Mouse (Mus musculus): ENCODE measurements around the gene Gm42688.

Gene Gm42688

DNA sequence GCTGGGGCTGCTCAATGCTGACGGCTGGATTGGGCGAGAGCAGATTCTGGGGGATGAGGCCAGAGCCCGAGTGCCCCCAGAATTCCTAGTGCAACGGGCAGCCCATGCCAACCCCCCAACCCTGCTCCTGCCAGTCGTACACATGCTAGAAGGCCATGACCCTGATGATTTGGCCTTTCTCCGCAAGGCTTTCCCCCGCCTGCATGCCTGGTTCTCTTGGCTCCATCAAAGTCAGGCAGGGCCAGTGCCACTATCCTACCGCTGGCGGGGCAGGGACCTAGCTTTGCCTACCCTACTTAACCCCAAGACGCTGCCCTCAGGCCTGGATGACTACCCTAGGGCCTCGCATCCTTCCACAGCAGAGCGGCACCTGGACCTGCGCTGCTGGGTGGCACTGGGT, 16.2 kb downstream of the Gm42688 start:
- no peak for DNase-seq (ENCODE audit: low read depth, low spot score)

DNA sequence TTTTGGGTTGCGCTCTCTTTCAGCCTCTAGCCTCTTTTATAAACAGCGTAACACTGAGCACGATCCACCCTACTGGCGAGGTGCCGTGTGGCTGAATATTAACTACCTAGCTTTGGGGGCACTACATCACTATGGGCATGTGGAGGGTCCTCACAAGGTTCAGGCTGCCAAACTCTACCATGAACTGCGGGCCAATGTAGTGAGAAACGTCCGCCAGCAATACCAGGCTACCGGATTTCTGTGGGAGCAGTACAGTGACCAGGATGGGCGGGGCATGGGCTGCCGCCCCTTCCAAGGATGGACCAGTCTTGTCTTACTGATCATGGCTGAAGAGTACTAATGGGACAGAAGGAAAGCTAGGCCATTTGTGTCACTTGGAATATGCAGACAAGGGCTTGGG, 17.0 kb downstream of the Gm42688 start:
- DNase-seq (ENCODE audit: low read depth, low spot score), result no peak

DNA sequence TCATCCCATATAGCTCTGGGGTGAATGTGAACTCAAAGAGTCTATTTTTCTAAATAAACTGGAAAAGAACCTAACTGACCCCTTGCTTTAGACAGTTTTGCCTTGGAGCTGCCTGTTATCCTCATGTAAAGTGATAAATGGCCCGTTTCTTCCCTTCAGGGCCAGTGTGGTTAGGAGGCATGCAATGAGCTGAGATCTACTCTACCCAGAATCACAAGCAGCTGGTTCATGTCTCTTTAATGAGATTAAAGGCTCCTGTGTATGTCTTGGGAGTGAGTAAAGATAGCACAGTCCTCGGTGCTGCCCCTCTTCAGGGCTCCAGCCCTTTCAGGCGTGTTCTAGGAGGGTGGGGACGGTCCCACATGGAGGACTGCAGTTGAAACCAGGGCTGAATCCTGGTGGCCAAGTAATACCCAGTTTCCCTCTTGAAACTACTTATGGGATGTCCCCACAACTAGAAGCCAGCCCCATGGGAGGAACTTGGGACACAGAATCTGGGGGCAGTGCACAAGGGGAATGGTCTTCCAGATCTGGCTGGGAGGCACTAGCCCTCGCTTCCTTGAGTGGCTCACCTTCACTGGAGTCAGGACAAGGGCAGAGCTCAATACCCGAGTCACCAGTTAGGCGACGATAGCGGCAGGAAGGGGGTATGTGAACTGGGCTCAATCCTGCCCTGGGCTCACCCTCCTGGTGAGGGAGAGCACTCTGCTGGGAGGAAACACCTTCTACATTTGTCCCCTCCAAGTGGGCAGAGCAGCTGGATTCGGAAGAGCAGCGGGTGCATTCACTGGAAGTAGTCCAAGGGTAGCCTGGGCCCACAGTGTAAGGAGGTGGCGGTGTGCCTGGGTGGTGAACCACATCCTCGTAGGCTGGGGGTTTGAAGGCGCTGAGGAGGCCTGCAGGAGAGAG, 17.7 kb downstream of the Gm42688 start:
- no peak for DNase-seq (ENCODE audit: low read depth, low spot score)

GRCm38 (mm10) chr6:83119734-83120051, 18.3 kb downstream of the Gm42688 start:
- DNase-seq (ENCODE audit: low read depth, low spot score), result no peak

GRCm38 (mm10) chr6:83120930-83121862, 19.8 kb downstream of the Gm42688 start, which contains the start of gene Wbp1:
Gene Wbp1 (minus strand): TSS chr6:83121559.
- peak; percentile 100 for DNase-seq (ENCODE audit: low read depth, low spot score)

GRCm38 (mm10) chr6:83121863-83122710, 20.7 kb downstream of the Gm42688 start:
- DNase-seq (ENCODE audit: low read depth, low spot score), result no peak

DNA sequence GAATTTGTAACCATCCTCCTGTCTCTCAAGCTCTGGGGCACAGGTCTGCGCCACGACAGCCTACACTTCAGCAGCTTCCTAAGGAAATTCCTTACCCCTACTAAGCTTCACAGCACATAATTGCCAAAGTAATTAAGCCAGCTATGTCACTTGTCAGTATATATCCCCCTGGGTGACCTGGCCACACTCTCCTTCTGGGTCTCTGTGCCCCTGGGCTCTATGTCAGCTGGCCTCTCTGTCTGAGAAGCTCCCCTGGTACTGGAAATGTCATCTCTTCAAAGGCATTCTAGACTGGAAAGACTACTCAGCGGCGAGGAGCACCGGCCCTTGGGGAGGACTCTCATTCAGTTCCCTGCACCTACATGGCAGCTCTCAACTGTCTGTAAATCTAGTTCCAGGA, 21.5 kb downstream of the Gm42688 start:
- DNase-seq (ENCODE audit: low read depth, low spot score), result no peak

DNA sequence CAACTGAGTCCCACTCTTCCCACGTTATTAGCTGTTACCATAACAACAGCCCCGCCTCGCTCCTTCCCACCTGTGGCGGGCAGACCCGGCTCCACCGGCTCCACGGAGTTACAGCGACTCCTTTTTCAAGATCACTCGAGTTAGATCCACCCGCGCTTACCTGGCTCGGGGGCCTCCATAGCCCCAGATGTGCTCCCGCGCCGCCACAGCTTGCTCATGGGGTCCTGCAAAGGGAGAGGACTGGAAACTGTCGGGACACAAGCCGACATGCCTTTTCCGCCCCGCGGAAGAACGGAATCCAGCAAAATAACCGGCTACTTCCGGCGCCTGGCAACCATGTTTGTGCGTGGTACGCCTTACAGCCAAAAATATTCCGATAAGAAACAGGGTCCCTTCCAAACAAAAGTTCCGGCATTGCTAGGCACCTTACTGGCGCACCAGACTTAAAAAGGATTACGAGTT, 23.5 kb downstream of the Gm42688 start:
- DNase-seq (ENCODE audit: low read depth, low spot score), result peak; percentile 97

GRCm38 (mm10) chr6:83125331-83125730, 23.9 kb downstream of the Gm42688 start, which contains the start of gene Ino80b:
Gene Ino80b (minus strand): TSS chr6:83125431.
- no peak for DNase-seq (ENCODE audit: low read depth, low spot score)

DNA sequence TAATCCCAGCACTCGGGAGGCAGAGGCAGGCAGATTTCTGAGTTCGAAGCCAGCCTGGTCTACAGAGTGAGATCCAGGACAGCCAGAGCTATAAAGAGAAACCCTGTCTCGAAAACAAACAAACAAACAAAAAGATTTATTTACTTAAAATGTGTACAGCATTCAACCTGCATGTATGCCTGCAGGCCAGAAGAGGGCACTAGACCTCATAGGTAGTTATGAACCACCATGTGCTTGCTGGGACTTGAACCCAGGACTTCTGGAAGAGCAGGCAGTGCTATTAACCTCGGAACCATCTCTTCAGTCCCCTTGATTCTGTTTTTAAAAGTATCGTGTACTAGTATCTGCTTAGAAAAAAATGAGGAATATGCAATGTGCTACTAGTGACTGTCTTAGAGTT, 26.0 kb downstream of the Gm42688 start:
- DNase-seq (ENCODE audit: low read depth, low spot score), result peak; percentile 47

- DNase-seq (ENCODE audit: low read depth, low spot score), result no peak
Measured at GRCm38 (mm10) chr6:83131469-83132034, 30.1 kb downstream of the Gm42688 start.

DNA sequence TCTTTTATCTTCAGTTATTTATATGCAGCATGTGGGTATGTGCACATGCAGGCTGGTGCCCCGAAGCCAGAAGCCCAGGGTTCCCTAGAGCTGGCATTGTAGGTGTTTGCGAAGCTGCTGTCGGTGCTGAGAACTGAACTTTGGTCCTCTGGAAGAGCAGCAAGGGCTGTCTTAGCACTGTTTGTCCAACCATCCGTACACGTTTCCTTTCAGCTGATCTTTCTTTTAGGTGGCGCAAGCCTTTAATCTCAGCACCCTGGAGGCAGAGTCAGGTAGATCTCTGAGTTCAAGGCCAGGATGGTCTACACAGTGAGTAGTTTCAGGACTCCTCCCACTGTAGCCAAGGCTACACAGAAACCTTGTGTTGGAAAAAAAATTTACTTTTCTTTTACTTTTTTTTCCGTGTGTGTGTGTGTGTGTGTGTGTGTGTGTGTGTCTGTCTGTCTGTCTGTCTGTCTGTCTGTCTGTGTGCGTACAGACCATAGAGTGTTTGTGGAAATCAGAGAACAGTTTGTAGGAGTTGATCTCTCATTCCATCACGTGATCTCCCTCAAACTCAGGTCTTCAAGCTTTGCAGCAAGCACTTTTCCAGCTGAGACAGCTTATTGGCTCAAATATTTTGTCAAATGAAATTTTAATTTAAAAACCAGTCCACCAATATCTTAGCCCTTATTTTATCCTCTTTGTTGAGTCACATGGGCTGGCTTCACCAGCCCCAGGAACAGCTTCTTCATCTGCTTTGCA, 30.9 kb downstream of the Gm42688 start:
- peak; percentile 35 for DNase-seq (ENCODE audit: low read depth, low spot score)

GRCm38 (mm10) chr6:83134226-83134625, 32.8 kb downstream of the Gm42688 start:
- no peak for DNase-seq (ENCODE audit: low read depth, low spot score)

DNA sequence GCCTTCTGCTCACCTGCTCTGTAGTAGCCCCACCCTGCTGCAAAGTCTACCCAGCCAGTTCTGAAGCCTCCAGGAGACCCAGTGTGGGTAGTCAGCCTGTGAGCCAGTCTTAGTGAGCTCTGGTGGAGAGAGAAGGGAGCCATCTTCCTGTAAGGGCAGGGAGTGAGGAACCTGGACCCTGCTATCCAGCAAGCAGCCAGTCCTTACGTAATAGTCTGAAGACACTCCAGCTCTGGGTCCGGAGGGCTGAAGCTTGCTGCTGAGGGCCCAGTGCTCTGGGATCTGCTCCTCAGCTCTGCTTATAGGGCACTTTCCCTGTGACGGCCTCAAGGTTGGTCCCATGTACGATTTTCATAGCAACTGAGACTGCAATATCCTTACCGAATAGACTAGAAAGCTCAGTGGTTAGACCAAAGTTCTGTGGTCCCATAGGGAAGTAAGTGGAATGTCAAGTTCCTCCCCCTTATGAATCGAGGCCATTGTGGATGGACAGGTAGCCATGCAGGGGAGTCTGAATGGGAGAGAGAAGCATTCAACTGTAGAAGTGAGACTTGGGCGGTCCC, 33.6 kb downstream of the Gm42688 start, which contains the start of gene Rtkn:
Gene Rtkn (plus strand): TSS at position 513 of the 563 bp plus-strand sequence.
- DNase-seq (ENCODE audit: low read depth, low spot score), result no peak

DNA sequence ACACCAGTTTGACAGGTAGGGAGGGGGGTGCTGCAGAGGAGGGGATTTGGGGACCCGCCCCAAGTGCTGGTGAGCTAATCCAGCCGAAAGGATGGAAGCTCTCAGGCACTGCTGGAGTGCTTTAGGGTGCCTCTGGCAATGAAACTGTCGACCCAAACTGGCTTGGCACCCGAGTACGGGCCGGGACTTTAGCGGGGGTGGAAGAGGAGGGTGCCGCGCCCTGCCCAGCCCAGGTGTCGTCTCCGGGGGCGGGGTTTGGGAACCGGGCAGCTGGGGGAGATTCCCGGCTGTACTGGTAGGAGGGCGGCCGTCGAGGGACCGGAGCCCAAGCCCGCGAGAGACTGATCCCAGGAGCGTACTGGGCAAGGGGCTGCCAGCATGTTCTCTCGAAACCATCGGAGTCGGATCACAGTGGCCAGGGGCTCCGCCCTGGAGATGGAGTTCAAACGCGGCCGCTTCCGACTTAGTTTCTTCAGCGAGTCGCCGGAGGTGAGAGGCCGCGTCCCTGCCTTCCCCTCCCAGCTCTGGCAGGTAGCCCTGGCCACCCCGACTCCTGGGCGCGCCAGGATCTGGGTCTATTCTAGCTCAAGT, 34.2 kb downstream of the Gm42688 start:
- DNase-seq (ENCODE audit: low read depth, low spot score), result peak; percentile 34

DNA sequence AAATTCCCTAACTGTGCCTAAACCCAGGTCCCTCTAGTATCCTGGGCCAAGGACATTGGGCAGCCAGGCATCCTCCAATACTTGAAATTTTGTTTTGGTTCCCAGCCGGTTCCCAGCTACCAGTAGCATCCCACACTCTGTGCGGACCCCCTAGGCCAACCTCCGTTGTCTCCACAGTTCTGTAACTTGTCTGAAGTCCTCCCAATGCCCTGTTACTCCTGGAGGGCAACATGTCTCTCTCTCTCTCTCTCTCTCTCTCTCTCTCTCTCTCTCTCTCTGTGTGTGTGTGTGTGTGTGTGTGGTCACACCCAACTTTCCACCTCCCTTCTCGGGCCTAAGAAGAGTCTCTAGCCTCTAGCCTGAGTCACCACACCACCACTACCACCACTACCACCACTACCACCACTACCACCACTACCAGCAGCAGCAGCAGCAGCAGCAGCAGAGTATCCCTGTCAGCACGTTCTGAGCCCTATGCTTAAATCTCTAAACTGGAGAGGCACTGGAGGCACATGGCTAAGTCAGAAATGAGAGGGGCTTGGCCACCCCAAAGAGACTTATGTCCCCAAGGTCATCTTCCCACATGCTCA, 35.0 kb downstream of the Gm42688 start:
- DNase-seq (ENCODE audit: low read depth, low spot score), result no peak

GRCm38 (mm10) chr6:83136881-83137575, 35.6 kb downstream of the Gm42688 start:
- peak; percentile 44 for DNase-seq (ENCODE audit: low read depth, low spot score)

- DNase-seq (ENCODE audit: low read depth, low spot score), result peak; percentile 50
Measured at GRCm38 (mm10) chr6:83137576-83137950, 36.1 kb downstream of the Gm42688 start.
